Mouse (Mus musculus) lung, postnatal 0 days (tissue): ENCODE results near the gene Gm13290.

Experiments used
- CTCF ChIP-seq: IDR thresholded peaks from 2 replicates; pipeline ENCODE4 v1.5.1; 2016; ENCODE audit warnings: antibody characterized with exemption, mild to moderate bottlenecking
- EP300 ChIP-seq: IDR thresholded peaks from 2 replicates; pipeline ENCODE4 v1.6.1; 2016; ENCODE audit warnings: antibody characterized with exemption, mild to moderate bottlenecking, control low read depth

DNA sequence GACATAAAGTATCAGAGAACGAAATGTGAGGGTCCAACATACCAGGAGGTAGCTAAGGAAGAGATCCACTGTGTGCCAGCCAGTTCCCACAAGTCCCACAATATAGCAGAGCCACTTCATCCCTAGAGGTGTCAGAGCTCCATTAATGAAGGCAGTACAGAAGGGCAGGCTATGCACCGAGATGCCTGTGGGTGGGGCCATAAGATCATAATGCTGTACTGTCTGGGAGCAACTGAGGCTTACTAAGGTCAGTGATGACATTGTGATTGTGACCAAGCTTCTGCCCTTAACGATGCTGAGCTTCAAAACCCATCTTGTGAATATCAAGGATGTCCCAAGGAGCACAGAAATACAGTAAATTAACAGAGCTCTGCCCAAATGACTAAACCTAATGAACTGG lies 29.4 kb upstream of the Gm13290 start:
- TF ChIP-seq CTCF (peak; percentile 26; the same call in 1 of the 2 replicates), EP300 (no peak)
